Mouse (Mus musculus): ENCODE data around the gene Tmem47. TPM values are rescaled to one million over a fixed set of nuclear protein-coding genes. Genes with fewer than 3 reads are reported as not detected.

Gene Tmem47
- 27.3 and 30.5 TPM in 2 replicates for polyA plus RNA-seq (2014; fragmentation: Nextera tagmentation; extraction: Ambion mirVana)

- H3K36me3 ChIP-seq (ENCODE audit: insufficient read depth): no peaks in the 10 kb centered on the region
- no peaks in the 10 kb centered on the region for H3K27me3 ChIP-seq (ENCODE audit: insufficient read depth, low read length)
- no peaks in the 10 kb centered on the region for H3K9me3 ChIP-seq (ENCODE audit: low read depth, low read length)
- H3K27ac ChIP-seq (ENCODE audit: low read depth): peak within 1 kb of the TSS; percentile 90
- TF ChIP-seq CTCF (IDR thresholded peaks at IDR 0.05; ENCODE audit: low read depth): no peak
- WGBS: 8% methylated on average over 30 of the region's 39 CpGs
- peak; percentile 98 for ATAC-seq (ENCODE audit: insufficient read depth)
- DNase-seq: peak; percentile 88
- H3K4me2 ChIP-seq: peak within 1 kb of the TSS; percentile 57
- H3K9ac ChIP-seq: peak within 1 kb of the TSS; percentile 65
- no peaks in the 10 kb centered on the region for H3K4me1 ChIP-seq (ENCODE audit: insufficient read depth)
- H3K4me3 ChIP-seq (ENCODE audit: low read depth, low read length): peak within 1 kb of the TSS; percentile 56
Measured at GRCm38 (mm10) chrX:81070210-81070803, at the start of gene Tmem47. Tmem47 (plus strand) TSS chrX:81070698.

GRCm38 (mm10) chrX:81070804-81071461 lies 435 bp downstream of the Tmem47 start:
- H3K9ac ChIP-seq: peak overlapping the region; percentile 65
- no peaks in the 10 kb centered on the region for H3K27me3 ChIP-seq (ENCODE audit: insufficient read depth, low read length)
- H3K9me3 ChIP-seq (ENCODE audit: low read depth, low read length): no peaks in the 10 kb centered on the region
- H3K27ac ChIP-seq (ENCODE audit: low read depth): peak overlapping the region; percentile 90
- H3K36me3 ChIP-seq (ENCODE audit: insufficient read depth): no peaks in the 10 kb centered on the region
- WGBS: 11% methylated on average over 41 of the region's 45 CpGs
- TF ChIP-seq CTCF (IDR thresholded peaks at IDR 0.05; ENCODE audit: low read depth): no peak
- peak; percentile 27 for DNase-seq
- ATAC-seq (ENCODE audit: insufficient read depth): peak; percentile 36
- peak overlapping the region; percentile 57 for H3K4me2 ChIP-seq
- H3K4me3 ChIP-seq (ENCODE audit: low read depth, low read length): peak overlapping the region; percentile 56
- no peaks in the 10 kb centered on the region for H3K4me1 ChIP-seq (ENCODE audit: insufficient read depth)

- Histone ChIP-seq H3K4me3 (ENCODE audit: low read depth, low read length) (peak overlapping the region; percentile 56), H3K9ac (peak overlapping the region; percentile 65), H3K4me1 (ENCODE audit: insufficient read depth) (no peaks in the 10 kb centered on the region), H3K36me3 (ENCODE audit: insufficient read depth) (no peaks in the 10 kb centered on the region), H3K9me3 (ENCODE audit: low read depth, low read length) (no peaks in the 10 kb centered on the region), H3K27ac (ENCODE audit: low read depth) (peak overlapping the region; percentile 90), H3K27me3 (ENCODE audit: insufficient read depth, low read length) (no peaks in the 10 kb centered on the region), H3K4me2 (peak overlapping the region; percentile 57)
- ATAC-seq (ENCODE audit: insufficient read depth) (no peak), DNase-seq (peak; percentile 46)
- WGBS: 12% methylated on average over 12 of the region's 14 CpGs
- no peak for TF ChIP-seq CTCF (IDR thresholded peaks at IDR 0.05; ENCODE audit: low read depth)
Measured at GRCm38 (mm10) chrX:81071746-81072640, 1.5 kb downstream of the Tmem47 start.

DNA sequence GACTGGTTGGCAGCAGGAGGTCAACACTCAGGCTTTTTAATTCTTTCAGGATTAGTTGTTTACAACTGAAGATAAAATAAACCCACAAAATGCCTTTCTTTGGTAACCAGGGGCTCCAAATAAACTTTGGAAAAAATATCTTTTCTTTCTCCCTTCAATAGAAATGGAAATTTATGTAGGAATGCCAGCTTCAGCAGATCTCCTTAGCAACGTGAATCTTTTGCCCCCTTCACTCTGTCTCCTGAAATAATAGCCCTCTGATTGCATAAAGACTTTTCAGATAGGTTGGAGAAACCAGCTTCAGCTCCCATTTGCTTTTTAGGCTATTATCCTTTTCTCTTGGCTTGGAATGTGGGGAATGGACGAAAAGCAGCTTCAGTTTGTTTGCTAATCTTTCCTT lies 2.2 kb downstream of the Tmem47 start:
- H3K36me3 ChIP-seq (ENCODE audit: insufficient read depth): no peaks in the 10 kb centered on the region
- no peaks in the 10 kb centered on the region for H3K4me1 ChIP-seq (ENCODE audit: insufficient read depth)
- H3K4me2 ChIP-seq: peak overlapping the region; percentile 57
- no peak for TF ChIP-seq CTCF (IDR thresholded peaks at IDR 0.05; ENCODE audit: low read depth)
- ATAC-seq (ENCODE audit: insufficient read depth) (no peak), DNase-seq (peak; percentile 5)
- H3K27ac ChIP-seq (ENCODE audit: low read depth): peak overlapping the region; percentile 90; the same call in 1 of the 2 replicates
- H3K9ac ChIP-seq: peak overlapping the region; percentile 65
- H3K27me3 ChIP-seq (ENCODE audit: insufficient read depth, low read length): no peaks in the 10 kb centered on the region
- peak overlapping the region; percentile 56 for H3K4me3 ChIP-seq (ENCODE audit: low read depth, low read length)
- 9% methylated on average over 2 of the region's 2 CpGs for WGBS
- H3K9me3 ChIP-seq (ENCODE audit: low read depth, low read length): no peaks in the 10 kb centered on the region

- WGBS: 44% methylated on average over 4 of the region's 4 CpGs
- H3K4me1 ChIP-seq (ENCODE audit: insufficient read depth): no peaks in the 10 kb centered on the region
- peak overlapping the region; percentile 56 for H3K4me3 ChIP-seq (ENCODE audit: low read depth, low read length)
- H3K27ac ChIP-seq (ENCODE audit: low read depth): no peak overlapping the region
- H3K4me2 ChIP-seq: peak overlapping the region; percentile 57
- DNase-seq: peak; percentile 43
- no peaks in the 10 kb centered on the region for H3K36me3 ChIP-seq (ENCODE audit: insufficient read depth)
- H3K9ac ChIP-seq: no peak overlapping the region
- no peak for TF ChIP-seq CTCF (IDR thresholded peaks at IDR 0.05; ENCODE audit: low read depth)
- no peaks in the 10 kb centered on the region for H3K9me3 ChIP-seq (ENCODE audit: low read depth, low read length)
- H3K27me3 ChIP-seq (ENCODE audit: insufficient read depth, low read length): no peaks in the 10 kb centered on the region
- no peak for ATAC-seq (ENCODE audit: insufficient read depth)
Measured at GRCm38 (mm10) chrX:81073834-81074233, 3.3 kb downstream of the Tmem47 start.

- H3K27me3 ChIP-seq (ENCODE audit: insufficient read depth, low read length): no peaks in the 10 kb centered on the region
- TF ChIP-seq CTCF (IDR thresholded peaks at IDR 0.05; ENCODE audit: low read depth): no peak
- H3K36me3 ChIP-seq (ENCODE audit: insufficient read depth): no peaks in the 10 kb centered on the region
- H3K9ac ChIP-seq: no peak overlapping the region
- no peak overlapping the region for H3K4me3 ChIP-seq (ENCODE audit: low read depth, low read length)
- no peaks in the 10 kb centered on the region for H3K4me1 ChIP-seq (ENCODE audit: insufficient read depth)
- H3K4me2 ChIP-seq: no peak overlapping the region
- DNase-seq: no peak
- no peak overlapping the region for H3K27ac ChIP-seq (ENCODE audit: low read depth)
- no peaks in the 10 kb centered on the region for H3K9me3 ChIP-seq (ENCODE audit: low read depth, low read length)
- ATAC-seq (ENCODE audit: insufficient read depth): no peak
Measured at GRCm38 (mm10) chrX:81078522-81078921, 8.0 kb downstream of the Tmem47 start.

DNA sequence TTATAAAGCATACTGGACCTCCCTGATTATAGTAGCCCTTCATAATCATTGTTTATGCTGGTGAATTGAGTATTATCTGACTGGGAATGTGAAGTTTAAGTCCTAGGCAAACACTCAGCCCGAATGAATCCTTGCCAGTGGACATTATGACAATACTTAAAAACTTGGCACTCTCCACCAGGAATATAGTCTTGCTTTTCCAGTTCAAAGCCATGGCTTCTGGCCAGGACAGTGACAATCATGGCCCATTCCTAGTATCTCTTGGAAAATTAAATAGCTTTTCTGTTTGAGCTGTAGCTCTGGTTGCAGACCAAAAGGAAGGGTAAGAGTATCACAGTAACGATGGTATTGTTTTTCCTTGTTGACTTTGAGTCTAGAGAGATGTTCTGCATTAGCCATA lies 10.5 kb downstream of the Tmem47 start:
- TF ChIP-seq CTCF (IDR thresholded peaks at IDR 0.05; ENCODE audit: low read depth): no peak
- Histone ChIP-seq H3K9ac (no peak overlapping the region), H3K4me1 (ENCODE audit: insufficient read depth) (no peaks in the 10 kb centered on the region), H3K4me2 (no peak overlapping the region), H3K27me3 (ENCODE audit: insufficient read depth, low read length) (no peaks in the 10 kb centered on the region), H3K9me3 (ENCODE audit: low read depth, low read length) (no peaks in the 10 kb centered on the region), H3K36me3 (ENCODE audit: insufficient read depth) (no peaks in the 10 kb centered on the region), H3K27ac (ENCODE audit: low read depth) (no peak overlapping the region), H3K4me3 (ENCODE audit: low read depth, low read length) (no peak overlapping the region)
- 39% methylated on average over 2 of the region's 2 CpGs for WGBS
- ATAC-seq (ENCODE audit: insufficient read depth): no peak
- peak; percentile 64 for DNase-seq
